Comparison of ENCODE assay signal across 12 mouse cellular contexts in genomic region chr7:46922075-46922474, GRCm38 (mm10).
"Had no signal": no experiment of that assay in that cellular context is flagged by ENCODE, and none has a peak within 500 bp of the region (broad histone marks: within the 10 kb centered on the region; RNA-seq: fewer than 3 reads in every experiment).

No protein-coding gene starts in this region.

- H3K4me2 ChIP-seq: intestine, embryonic 15.5 days; kidney, embryonic 15.5 days; limb, embryonic 15.5 days; liver, embryonic 12.5 days; lung, embryonic 15.5 days; neural tube, embryonic 12.5 days had no signal

- H3K4me3 ChIP-seq: intestine, embryonic 15.5 days; kidney, embryonic 15.5 days; limb, embryonic 15.5 days; liver, embryonic 12.5 days; lung, embryonic 15.5 days; neural tube, embryonic 12.5 days had no signal

- ATAC-seq: intestine, embryonic 15.5 days; liver, embryonic 12.5 days had no signal

- H3K9me3 ChIP-seq: intestine, embryonic 15.5 days; kidney, embryonic 15.5 days; limb, embryonic 15.5 days; liver, embryonic 12.5 days; lung, embryonic 15.5 days; neural tube, embryonic 12.5 days had no signal

- H3K27me3 ChIP-seq: intestine, embryonic 15.5 days; kidney, embryonic 15.5 days; limb, embryonic 15.5 days; liver, embryonic 12.5 days; lung, embryonic 15.5 days; neural tube, embryonic 12.5 days had no signal

- H3K9ac ChIP-seq: intestine, embryonic 15.5 days; kidney, embryonic 15.5 days; limb, embryonic 15.5 days; liver, embryonic 12.5 days; lung, embryonic 15.5 days; neural tube, embryonic 12.5 days had no signal

- H3K36me3 ChIP-seq: intestine, embryonic 15.5 days; lung, embryonic 15.5 days; neural tube, embryonic 12.5 days had no signal

- DNase-seq: kidney, adult 18-20 months; kidney, postnatal 25 days; layer of hippocampus, postnatal 36 days; midbrain, embryonic 14.5 days; right cerebral cortex, adult 18-20 months; right cerebral cortex, postnatal 25 days had no signal

- H3K27ac ChIP-seq: intestine, embryonic 15.5 days; kidney, embryonic 15.5 days; limb, embryonic 15.5 days; liver, embryonic 12.5 days; lung, embryonic 15.5 days; neural tube, embryonic 12.5 days had no signal
